Mouse (Mus musculus) forebrain, embryonic 15.5 days (tissue): ENCODE data around the gene Cep89. TPM values are rescaled to one million over a fixed set of nuclear protein-coding genes. Genes with fewer than 3 reads are reported as not detected.

Experiments used
- ATAC-seq: fragments of 200-750 bp; cut with Nextera tagmentation; replicated peaks from 2 replicates; pipeline ENCODE4 v1.8.0; 2017; ENCODE audit warnings: mild to moderate bottlenecking, moderate TSS enrichment, moderate library complexity
- H3K27ac ChIP-seq: fragments of 300-500 bp; sonication (generic); replicated peaks from 2 replicates; pipeline ENCODE4 v1.5.1; 2015; ENCODE audit warnings: mild to moderate bottlenecking, inconsistent platforms
- H3K27me3 ChIP-seq: fragments of 300-500 bp; sonication (generic); 2 replicates; pipeline ENCODE4 v1.6.1; 2015; ENCODE audit warnings: inconsistent platforms
- H3K36me3 ChIP-seq: fragments of 300-500 bp; sonication (generic); 2 replicates; pipeline ENCODE4 v1.6.1; 2015; ENCODE audit warnings: mild to moderate bottlenecking, inconsistent platforms
- H3K4me1 ChIP-seq: fragments of 300-500 bp; sonication (generic); 2 replicates; pipeline ENCODE4 v1.6.1; 2015; ENCODE audit warnings: inconsistent platforms
- H3K4me2 ChIP-seq: fragments of 300-500 bp; sonication (generic); replicated peaks from 2 replicates; pipeline ENCODE4 v1.6.1; 2015; ENCODE audit warnings: mild to moderate bottlenecking, inconsistent platforms
- H3K4me3 ChIP-seq: fragments of 300-500 bp; sonication (generic); 2 replicates; pipeline ENCODE4 v1.5.1; 2015; ENCODE audit warnings: mild to moderate bottlenecking, inconsistent platforms
- H3K9ac ChIP-seq: fragments of 300-500 bp; sonication (generic); replicated peaks from 2 replicates; pipeline ENCODE4 v1.6.1; 2015; ENCODE audit warnings: mild to moderate bottlenecking, inconsistent platforms
- H3K9me3 ChIP-seq: fragments of 300-500 bp; sonication (generic); 2 replicates; pipeline ENCODE4 v1.6.1; 2016; ENCODE audit warnings: inconsistent platforms
- WGBS: fragments of 180-500 bp; shearing (Covaris S2); methylation state at CpG from one replicate; pipeline ENCODE4 v1.1.7; 2015; ENCODE audit warnings: mixed read lengths; 5-methylcytosine and 5-hydroxymethylcytosine counted together
- polyA plus RNA-seq: library from polyadenylated mRNA; unstranded; fragments of >200 nt; fragmentation: Nextera tagmentation; extraction: Ambion mirVana; gene quantifications from 2 replicates; pipeline ENCODE4 v1.2.1, GENCODE M21; 2015

Gene Cep89
- polyA plus RNA-seq, 1 experiment from 2014 or later = 42.2 TPM

GRCm38 (mm10) chr7:35395734-35396456 is 940 bp upstream of the Cep89 start:
- Histone ChIP-seq H3K9me3 (no peaks in the 10 kb centered on the region), H3K27me3 (no peaks in the 10 kb centered on the region), H3K4me1 (peaks cover 22% of the 10 kb centered on the region), H3K4me2 (peak overlapping the region; percentile 62), H3K4me3 (peak overlapping the region; percentile 70), H3K36me3 (peaks cover 22% of the 10 kb centered on the region), H3K9ac (peak overlapping the region; percentile 58), H3K27ac (no peak overlapping the region; the same call in 1 of the 2 replicates)
- ATAC-seq = peak; percentile 7; the same call in 1 of the 2 replicates
- WGBS = 15% methylated on average over 17 of the region's 17 CpGs

- 94% methylated on average over 4 of the region's 4 CpGs for WGBS
- H3K27me3 ChIP-seq = no peaks in the 10 kb centered on the region
- no peak overlapping the region for H3K4me3 ChIP-seq
- no peak overlapping the region for H3K9ac ChIP-seq
- no peak for ATAC-seq
- no peak overlapping the region for H3K27ac ChIP-seq
- H3K36me3 ChIP-seq = peaks cover 52% of the 10 kb centered on the region
- no peaks in the 10 kb centered on the region for H3K9me3 ChIP-seq
- no peak overlapping the region for H3K4me2 ChIP-seq
- H3K4me1 ChIP-seq = peaks cover 11% of the 10 kb centered on the region
These were observed 4.3 kb downstream of the Cep89 start for GRCm38 (mm10) chr7:35401169-35401568.

GRCm38 (mm10) chr7:35415226-35415625 is 18.4 kb downstream of the Cep89 start:
- Histone ChIP-seq H3K9me3 (no peaks in the 10 kb centered on the region), H3K4me3 (no peak overlapping the region), H3K27me3 (no peaks in the 10 kb centered on the region), H3K36me3 (peaks cover 46% of the 10 kb centered on the region), H3K9ac (no peak overlapping the region), H3K4me1 (no peaks in the 10 kb centered on the region), H3K27ac (no peak overlapping the region), H3K4me2 (no peak overlapping the region)
- 82% methylated on average over 5 of the region's 5 CpGs for WGBS
- ATAC-seq = no peak

- H3K9me3 ChIP-seq = no peaks in the 10 kb centered on the region
- H3K4me3 ChIP-seq = no peak overlapping the region
- ATAC-seq = no peak
- no peak overlapping the region for H3K27ac ChIP-seq
- 80% methylated on average over 9 of the region's 9 CpGs for WGBS
- no peak overlapping the region for H3K4me2 ChIP-seq
- no peaks in the 10 kb centered on the region for H3K4me1 ChIP-seq
- no peak overlapping the region for H3K9ac ChIP-seq
- H3K36me3 ChIP-seq = peaks cover 47% of the 10 kb centered on the region
- no peaks in the 10 kb centered on the region for H3K27me3 ChIP-seq
These were observed 19.2 kb downstream of the Cep89 start for GRCm38 (mm10) chr7:35415801-35416653.

- Histone ChIP-seq H3K27me3 (no peaks in the 10 kb centered on the region), H3K9ac (no peak overlapping the region), H3K36me3 (peaks cover 51% of the 10 kb centered on the region), H3K9me3 (no peaks in the 10 kb centered on the region), H3K27ac (no peak overlapping the region), H3K4me1 (no peaks in the 10 kb centered on the region), H3K4me2 (no peak overlapping the region), H3K4me3 (no peak overlapping the region)
- 96% methylated on average over 5 of the region's 5 CpGs for WGBS
- ATAC-seq = no peak
These were observed 19.8 kb downstream of the Cep89 start for GRCm38 (mm10) chr7:35416654-35416948.

- Histone ChIP-seq H3K27me3 (no peaks in the 10 kb centered on the region), H3K27ac (no peak overlapping the region), H3K4me1 (no peaks in the 10 kb centered on the region), H3K4me3 (no peak overlapping the region), H3K4me2 (no peak overlapping the region), H3K9ac (no peak overlapping the region), H3K9me3 (no peaks in the 10 kb centered on the region), H3K36me3 (peaks cover 68% of the 10 kb centered on the region)
- ATAC-seq = no peak
- WGBS = 94% methylated on average over 10 of the region's 10 CpGs
These were observed 26.2 kb downstream of the Cep89 start for GRCm38 (mm10) chr7:35423071-35423470.

GRCm38 (mm10) chr7:35428146-35428545 is 31.3 kb downstream of the Cep89 start:
- no peaks in the 10 kb centered on the region for H3K9me3 ChIP-seq
- no peaks in the 10 kb centered on the region for H3K4me1 ChIP-seq
- WGBS = 94% methylated on average over 10 of the region's 10 CpGs
- H3K27me3 ChIP-seq = no peaks in the 10 kb centered on the region
- ATAC-seq = no peak
- H3K27ac ChIP-seq = no peak overlapping the region
- H3K36me3 ChIP-seq = peaks cover 46% of the 10 kb centered on the region
- H3K4me2 ChIP-seq = no peak overlapping the region
- H3K9ac ChIP-seq = no peak overlapping the region
- no peak overlapping the region for H3K4me3 ChIP-seq

GRCm38 (mm10) chr7:35435266-35435665 is 38.4 kb downstream of the Cep89 start:
- Histone ChIP-seq H3K4me1 (no peaks in the 10 kb centered on the region), H3K27ac (no peak overlapping the region), H3K9ac (no peak overlapping the region), H3K4me2 (no peak overlapping the region), H3K36me3 (peaks cover 61% of the 10 kb centered on the region), H3K9me3 (no peaks in the 10 kb centered on the region), H3K27me3 (no peaks in the 10 kb centered on the region), H3K4me3 (no peak overlapping the region)
- 80% methylated on average over 9 of the region's 9 CpGs for WGBS
- ATAC-seq = no peak

GRCm38 (mm10) chr7:35447501-35447900 is 50.7 kb downstream of the Cep89 start:
- ATAC-seq = no peak
- no peak overlapping the region for H3K4me3 ChIP-seq

GRCm38 (mm10) chr7:35447996-35448846 is 51.4 kb downstream of the Cep89 start, which contains the start of gene Slc7a9:
Gene Slc7a9 (plus strand): TSS chr7:35448796.
- no peak within 1 kb of the TSS for H3K4me2 ChIP-seq
- WGBS = 29% methylated on average over 15 of the region's 15 CpGs

More at GRCm38 (mm10) chr7:35447501-35447900, 50.7 kb downstream of the Cep89 start:
- Histone ChIP-seq H3K9ac (no peak overlapping the region), H3K9me3 (no peaks in the 10 kb centered on the region), H3K36me3 (no peaks in the 10 kb centered on the region), H3K27ac (no peak overlapping the region), H3K4me2 (no peak overlapping the region), H3K4me1 (no peaks in the 10 kb centered on the region), H3K27me3 (no peaks in the 10 kb centered on the region)
- whole genome bisulfite sequencing = 50% methylated on average over 4 of the region's 4 CpGs

GRCm38 (mm10) chr7:35448867-35449266 is 52.0 kb downstream of the Cep89 start:
- H3K9me3 ChIP-seq = no peaks in the 10 kb centered on the region
- no peaks in the 10 kb centered on the region for H3K27me3 ChIP-seq
- no peaks in the 10 kb centered on the region for H3K36me3 ChIP-seq
- no peaks in the 10 kb centered on the region for H3K4me1 ChIP-seq
- no peak for ATAC-seq
- 85% methylated on average over 7 of the region's 7 CpGs for WGBS
- no peak overlapping the region for H3K27ac ChIP-seq
- H3K9ac ChIP-seq = no peak overlapping the region
- no peak overlapping the region for H3K4me2 ChIP-seq
- H3K4me3 ChIP-seq = no peak overlapping the region

More at GRCm38 (mm10) chr7:35447996-35448846, 51.4 kb downstream of the Cep89 start, which contains the start of gene Slc7a9:
- no peak within 1 kb of the TSS for H3K4me3 ChIP-seq
- no peak within 1 kb of the TSS for H3K9ac ChIP-seq
- no peak for ATAC-seq
- no peak within 1 kb of the TSS for H3K27ac ChIP-seq
- no peaks in the 10 kb centered on the region for H3K27me3 ChIP-seq
- no peaks in the 10 kb centered on the region for H3K9me3 ChIP-seq
- H3K36me3 ChIP-seq = no peaks in the 10 kb centered on the region
- H3K4me1 ChIP-seq = no peaks in the 10 kb centered on the region
